Mouse (Mus musculus) spleen, adult 2 months (tissue): ENCODE results near the gene Donson.

Experiments used
- CTCF ChIP-seq: fragments of 200-500 bp; IDR thresholded peaks from 2 replicates; pipeline ENCODE4 v1.5.1; 2011; ENCODE audit warnings: mild to moderate bottlenecking, inconsistent platforms; ENCODE audit not compliant: insufficient read depth, insufficient read length, insufficient replicate concordance; ENCODE audit errors: extremely low read depth
- POLR2A ChIP-seq: fragments of 200-500 bp; IDR thresholded peaks from 2 replicates; pipeline ENCODE4 v1.6.1; 2011; ENCODE audit warnings: low read depth, low read length, inconsistent platforms

DNA sequence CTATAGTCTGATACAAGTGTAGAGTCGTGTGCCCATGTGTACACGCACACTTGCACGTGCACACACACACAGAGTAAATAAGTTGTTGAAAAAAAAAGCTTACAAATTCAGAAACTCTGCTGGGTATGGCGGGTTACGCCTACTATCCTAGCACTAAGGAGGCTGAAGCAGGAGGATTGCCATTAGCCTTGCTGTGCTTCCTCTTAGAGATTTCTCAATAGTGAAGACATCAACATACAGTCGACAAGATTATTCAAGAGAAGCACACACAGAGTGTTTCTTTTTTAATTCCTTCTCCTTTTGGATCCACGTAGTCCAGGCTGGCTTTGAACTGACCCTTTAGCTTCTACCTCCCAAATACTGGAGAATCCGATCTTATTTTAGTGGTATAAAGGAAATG lies 48.4 kb downstream of the Donson start:
- TF ChIP-seq POLR2A (no peak), CTCF (no peak)
